Mouse (Mus musculus): ENCODE measurements around the gene Adamts4.
"Not testable (repeated sequence)": the region's sequence is repeated elsewhere in the genome, so short reads cannot be mapped to it uniquely, and the experiment has no call there.

Adamts4 gene

DNA sequence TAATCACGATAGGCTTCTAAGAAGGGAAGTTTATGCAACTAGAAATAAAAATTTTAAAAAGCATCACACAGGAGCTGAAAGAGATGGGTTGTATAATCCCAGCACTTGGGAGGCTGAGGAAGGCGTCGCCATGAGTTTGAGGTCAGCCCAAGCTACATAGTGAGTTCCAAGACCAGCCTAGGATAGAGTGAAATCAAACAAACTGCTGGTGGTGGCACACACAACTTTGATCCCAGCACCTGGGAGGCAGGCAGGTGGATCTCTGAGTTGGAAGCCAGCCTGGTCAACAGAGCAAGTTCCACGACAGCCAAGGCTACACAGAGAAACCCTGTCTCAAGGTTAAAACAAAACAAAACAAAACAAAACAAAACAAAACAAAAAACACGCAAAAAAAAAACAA lies 17.9 kb upstream of the Adamts4 start:
- DNase-seq, result no peak

DNA sequence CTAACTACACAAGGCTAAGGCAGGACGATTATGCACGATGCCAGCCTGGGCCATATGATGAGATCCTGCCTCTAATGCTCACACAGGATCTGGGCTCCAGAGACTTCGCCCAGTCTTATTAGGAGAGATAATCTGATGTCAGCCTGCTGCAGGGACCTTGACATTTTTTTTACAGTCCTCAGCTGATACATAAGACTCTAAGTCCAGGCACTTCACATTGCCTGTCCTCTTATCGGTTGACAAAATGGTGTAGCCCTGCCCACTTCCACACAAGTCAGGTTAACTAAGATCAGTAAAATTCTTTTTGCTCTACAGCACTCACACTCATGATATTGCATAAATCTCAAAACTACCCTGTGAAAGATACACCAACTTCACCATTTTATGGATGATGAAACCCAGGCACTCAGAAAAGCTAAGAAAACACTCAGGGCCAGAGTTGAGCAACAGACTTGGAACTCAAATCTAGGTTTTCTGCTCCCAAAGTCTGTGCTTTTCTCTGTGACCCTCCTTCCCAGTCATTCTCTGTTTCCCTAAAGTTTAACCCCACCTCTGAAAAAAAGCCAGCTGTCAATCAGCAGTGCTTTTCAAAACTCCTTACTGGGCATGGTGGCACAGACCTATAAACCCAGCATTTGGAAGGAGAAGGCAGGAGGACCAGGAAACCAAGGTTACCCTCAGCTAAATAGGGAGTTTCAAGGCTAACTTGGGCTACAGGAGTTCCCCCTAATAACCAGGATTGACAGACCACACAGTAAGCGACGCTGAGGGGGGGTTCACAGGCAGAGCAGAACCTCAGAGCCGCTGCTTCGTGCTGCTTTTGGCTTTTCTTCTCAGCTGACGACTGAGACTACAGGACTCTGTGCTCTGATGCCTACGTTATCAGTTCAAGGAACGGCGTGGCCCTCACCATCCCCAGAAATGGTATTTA lies 17.2 kb upstream of the Adamts4 start:
- DNase-seq, result no peak

DNA sequence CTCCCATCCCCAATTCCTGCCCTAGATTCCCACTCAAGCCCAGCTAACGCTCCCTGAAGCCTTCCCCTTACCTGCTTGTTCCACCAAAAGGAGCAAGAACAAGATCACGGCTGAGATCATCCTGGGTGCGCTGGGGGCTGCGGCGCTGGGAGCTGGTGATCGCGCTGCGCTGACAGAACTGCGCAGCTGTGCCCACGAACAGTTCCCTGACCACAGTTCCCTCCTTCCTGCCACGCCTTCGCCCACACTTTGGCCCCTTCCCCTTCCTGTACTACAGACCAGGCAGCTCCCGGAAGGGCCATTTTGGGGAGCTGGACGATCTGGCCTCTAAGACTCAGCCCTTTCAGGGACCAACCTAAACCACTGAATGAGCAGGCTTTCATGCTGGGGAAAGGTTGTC lies 16.1 kb upstream of the Adamts4 start, which contains the start of gene Fcer1g:
TSS of gene Fcer1g (minus strand) at position 240 of the 400 bp plus-strand sequence.
- DNase-seq, result no peak

DNA sequence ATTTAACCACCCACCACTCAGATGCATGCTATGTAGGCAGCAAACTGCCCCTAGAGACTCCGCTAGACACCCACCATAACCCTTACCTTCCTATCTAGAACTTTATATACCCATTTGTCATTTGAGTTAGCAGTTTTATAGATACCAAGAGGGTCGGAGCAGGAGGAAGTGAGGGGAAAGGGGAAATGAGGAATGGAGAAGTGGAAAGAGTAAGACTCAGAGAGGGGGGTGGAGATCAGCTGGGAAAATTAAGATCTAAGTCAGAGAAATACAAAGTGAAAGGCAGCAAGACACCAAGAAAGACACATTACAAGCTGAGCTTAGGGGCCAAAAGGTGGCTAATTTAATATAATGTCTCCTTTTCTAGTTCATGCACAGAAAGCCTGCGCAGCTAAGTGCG lies 15.7 kb upstream of the Adamts4 start:
- no peak for DNase-seq

DNA sequence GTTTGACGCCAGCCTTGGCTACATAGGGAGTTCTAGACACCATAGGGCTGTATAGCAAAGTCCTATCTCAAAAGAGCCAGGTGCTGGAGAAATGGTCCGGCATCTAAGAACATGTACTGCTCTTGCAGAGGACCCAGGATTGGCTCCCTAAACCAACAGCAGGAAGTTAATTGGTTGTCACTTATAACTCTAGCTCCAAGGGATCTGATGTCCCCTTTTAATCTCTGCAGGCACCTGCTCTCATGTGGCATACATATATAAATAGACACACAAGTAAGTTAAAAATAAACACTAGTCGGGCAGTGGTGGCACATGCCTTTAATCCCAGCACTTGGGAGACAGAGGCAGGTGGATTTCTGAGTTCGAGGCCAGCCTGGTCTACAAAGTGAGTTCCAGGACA lies 14.4 kb upstream of the Adamts4 start:
- no peak for DNase-seq

DNA sequence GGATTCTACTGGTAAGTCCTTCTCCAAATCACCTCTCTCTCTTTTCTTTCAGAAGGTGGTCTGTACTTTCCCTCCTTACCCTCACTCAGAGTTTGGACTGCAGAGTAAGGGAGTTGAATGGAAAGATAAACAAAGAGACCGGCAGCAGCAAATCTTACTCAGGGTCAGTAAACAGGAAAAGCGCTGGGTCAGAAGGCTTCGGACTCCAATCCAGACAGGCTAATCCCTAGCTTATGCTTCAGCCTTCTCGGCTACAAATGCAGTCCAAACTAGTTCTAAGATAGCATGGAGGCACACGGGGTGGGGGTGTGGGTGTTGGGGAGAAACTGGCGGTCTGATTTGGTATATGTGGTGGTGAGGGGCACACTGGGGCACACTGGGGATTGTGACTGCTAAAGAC lies 12.8 kb upstream of the Adamts4 start:
- no peak for DNase-seq

DNA sequence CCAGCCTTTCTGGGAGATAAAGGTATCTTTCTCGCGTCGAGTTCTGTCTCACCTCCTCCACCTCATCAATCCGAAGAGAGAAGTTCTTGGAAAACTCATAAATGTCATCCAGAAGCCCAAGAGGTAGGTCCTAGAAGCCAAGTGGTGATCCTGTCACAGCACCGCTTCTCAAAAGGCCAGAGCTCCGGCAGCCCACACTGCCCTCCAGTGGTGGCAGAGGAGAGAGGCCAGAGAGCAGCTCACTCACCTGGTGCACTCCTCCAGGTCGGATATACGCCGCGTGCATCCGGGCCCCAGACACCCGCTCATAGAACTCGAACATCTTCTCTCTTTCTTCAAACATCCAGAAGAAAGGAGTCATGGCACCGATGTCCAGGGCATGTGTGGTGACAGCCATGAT lies 11.8 kb upstream of the Adamts4 start:
- no peak for DNase-seq

DNA sequence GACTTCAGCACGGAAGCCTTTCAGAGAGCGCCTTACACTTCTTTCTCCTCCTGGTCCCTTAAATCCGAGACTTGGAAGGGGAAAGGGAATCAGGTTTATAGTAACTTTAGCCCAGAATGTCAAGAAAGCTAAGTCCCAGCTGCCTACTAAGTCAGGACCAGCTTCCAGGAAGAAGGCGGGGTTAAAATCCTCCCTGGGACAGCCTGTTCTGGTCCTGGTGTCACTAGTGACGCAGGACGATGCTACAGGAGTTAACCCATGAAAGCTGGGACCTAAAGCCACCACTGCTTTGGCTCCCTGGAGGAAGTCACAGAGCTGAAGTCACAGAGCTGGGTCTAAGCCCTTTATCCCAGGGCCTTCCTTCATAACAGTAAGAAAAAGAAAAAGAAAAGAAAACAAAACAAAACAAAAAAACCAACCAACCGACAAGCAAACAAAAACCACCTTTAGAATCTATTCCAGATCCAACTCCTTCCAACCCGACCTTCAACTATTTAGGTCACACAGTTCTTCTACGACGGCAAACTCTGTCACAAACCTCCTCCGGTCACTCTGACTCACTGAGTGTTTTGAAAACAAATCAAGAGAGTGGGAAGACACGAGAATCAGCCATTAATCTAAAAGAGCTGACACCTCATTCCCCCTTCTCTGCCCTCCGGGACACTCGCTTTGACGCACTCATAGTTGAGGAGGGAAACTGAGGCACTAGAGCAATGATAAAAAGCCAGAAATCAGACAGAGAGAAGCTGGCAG lies 10.1 kb upstream of the Adamts4 start:
- DNase-seq, result no peak

DNA sequence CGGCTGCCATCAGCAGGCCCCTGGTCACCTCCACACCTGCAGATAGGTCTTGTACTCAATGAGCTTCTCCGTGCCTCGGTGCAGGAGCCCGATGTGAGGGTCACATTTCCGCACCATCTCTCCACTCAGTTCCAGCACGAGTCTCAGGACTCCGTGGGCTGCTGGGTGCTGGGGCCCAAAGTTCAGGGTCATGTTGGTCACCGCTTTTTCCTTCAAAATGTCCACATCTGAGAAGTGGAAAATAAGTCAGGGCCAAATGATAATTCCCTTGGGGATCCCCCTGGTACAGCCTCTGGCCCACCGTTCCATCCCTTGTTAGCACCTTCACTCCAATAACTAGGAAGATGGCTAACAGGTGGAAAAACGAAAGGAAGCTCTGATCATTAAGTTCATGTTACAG lies 9.3 kb upstream of the Adamts4 start:
- no peak for DNase-seq

DNA sequence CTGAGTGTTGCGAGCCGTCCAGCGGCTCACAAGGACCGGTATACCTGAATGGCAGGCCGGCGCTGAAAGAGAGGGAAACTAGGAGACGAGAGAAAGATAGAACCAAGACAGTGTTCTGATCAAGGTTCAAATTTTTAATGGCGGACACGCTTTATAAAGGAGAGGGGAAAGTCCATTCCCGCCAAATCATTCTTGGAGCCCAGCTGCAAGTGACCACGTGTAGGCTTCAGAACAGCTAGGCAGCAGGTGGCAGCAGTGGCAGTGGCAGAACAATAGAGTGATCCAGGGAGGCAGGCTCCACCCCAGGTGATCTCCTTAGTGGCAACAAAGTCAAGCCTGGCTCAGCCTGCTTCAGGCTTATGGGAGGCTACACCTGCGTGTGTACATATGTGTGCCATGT lies 8.3 kb upstream of the Adamts4 start:
- not testable (repeated sequence) for DNase-seq

DNA sequence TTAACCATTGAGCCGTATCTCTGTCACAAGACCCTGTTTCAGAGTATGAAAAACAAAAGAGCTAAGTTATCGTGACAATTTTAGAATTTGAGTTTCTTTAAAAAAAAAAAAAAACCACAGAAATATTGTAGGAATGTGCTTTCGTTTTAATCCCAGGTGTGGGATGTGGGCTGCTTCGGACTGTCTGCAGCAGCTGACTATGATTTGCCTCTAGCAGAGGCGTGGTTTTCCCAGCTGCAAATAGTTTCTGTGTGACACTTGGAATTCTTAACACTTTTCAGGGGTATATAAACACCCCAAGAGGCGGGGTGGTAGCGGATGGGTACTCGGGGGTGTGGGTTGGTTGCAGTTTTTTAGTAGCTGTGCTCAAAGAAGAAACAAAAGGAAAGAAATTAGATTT lies 4.9 kb upstream of the Adamts4 start:
- DNase-seq, result no peak

DNA sequence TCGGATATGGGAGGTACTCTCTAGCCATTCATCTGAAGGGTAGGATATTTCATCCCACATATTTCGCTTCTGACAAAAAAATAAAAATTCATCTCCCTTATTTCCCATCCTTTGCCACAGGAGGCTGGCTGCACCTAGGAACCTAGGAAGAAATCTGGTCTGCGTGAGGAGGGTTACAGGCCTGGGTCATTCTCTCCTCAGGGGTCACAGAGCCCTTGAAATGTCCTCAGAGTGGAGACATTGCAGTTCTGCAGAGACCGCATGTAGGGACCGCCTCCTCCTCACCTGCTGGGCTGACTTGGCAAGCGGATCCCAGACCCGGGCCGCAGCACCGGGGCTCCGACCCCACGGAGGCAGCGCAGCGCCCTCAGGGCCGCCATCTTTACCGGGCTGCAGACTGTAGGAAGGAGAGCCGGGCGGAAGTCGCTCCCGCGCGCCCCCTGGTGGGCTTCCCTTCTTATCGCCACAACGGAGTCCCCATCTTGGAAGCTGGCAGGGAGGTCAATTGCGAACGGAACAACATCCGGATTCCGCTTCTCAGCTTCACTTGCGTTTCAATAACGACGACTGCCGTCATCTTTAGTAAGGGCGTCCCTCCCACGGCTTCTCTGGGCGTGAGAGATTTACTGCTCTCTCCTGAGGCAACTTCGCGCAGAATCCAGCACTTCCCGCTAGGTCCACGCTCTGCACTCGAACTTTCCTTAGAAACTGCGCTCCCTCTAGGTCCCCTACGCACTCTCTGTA lies 3.3 kb upstream of the Adamts4 start:
- peak; percentile 98 for DNase-seq

DNA sequence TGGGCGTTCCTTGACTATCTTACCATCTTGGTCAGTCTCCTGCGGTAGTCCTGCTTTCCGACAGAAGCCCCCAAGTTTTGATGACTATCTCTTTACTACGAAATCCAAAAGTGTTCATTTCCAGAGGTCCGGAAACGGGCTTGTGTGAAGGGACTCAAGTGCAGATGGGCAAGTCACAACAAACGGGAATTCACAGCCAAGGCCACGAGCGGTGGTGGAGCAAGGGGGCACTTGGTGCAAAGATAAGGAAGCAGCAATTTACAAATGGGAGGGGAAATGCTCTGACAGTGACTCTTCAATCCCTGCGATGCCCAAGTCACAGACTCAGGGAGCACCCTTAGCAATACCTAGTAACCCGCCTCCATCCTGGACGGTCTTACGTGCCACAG lies 2.8 kb upstream of the Adamts4 start:
- no peak for DNase-seq

DNA sequence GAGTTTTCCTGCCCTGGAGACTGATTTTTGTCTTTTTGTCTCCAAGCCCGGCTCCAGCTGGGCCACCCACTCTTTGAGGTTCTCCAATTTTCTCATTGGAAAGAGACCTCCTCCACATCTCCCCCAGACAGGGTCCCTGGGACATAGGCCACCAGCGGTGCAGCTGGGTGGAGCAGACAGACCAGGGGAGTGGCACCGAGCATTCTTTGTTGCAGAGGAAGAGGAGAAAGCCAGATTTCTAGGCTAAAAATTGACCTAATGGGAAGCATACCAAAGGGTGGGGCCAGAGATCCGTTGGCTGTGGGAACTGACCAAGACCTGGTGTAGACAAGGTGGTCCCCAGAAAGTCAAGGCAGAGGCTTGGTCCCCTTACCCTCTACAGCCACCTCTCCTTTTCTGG lies 2.3 kb upstream of the Adamts4 start:
- DNase-seq, result no peak

DNA sequence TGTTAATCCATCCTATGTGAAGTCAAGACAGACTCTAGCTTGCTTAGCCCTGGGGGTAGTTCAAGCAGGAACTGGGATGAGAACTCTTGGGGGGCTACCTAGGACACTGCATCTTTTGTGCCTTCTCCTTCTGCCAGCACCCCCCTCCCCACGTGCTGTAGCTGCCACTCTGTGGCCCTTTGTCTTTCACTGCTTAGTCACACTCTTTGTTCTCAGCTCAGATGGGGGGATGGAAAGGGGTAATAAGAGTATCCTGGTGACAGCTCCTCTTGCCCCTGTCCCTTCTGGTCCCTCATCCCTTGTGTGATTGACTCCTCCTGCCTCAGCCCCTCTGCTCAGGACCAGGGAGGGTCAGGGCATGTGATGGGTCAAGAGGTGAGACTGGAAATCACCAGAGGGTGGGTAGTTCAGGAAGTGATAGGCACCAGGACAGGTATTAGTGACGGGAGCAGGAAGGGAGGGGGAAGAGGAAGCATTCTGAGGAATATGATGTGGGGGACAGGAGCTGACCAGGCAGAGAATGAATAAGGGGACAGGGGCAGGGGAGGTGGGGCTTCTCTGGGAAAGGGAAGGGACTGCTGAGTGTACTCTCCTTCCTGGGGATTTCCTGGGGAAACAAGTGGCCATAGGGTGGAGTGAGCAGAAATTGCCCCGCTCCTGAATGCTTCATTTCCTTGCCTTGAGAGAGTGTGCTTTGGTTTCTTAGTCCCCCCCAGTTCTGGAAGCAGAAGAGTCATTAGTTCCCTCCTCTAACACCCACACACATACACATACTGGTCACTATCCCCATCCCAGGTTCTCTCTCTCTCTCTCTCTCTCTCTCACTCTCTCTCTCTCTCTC lies 1.6 kb upstream of the Adamts4 start:
- no peak for DNase-seq

DNA sequence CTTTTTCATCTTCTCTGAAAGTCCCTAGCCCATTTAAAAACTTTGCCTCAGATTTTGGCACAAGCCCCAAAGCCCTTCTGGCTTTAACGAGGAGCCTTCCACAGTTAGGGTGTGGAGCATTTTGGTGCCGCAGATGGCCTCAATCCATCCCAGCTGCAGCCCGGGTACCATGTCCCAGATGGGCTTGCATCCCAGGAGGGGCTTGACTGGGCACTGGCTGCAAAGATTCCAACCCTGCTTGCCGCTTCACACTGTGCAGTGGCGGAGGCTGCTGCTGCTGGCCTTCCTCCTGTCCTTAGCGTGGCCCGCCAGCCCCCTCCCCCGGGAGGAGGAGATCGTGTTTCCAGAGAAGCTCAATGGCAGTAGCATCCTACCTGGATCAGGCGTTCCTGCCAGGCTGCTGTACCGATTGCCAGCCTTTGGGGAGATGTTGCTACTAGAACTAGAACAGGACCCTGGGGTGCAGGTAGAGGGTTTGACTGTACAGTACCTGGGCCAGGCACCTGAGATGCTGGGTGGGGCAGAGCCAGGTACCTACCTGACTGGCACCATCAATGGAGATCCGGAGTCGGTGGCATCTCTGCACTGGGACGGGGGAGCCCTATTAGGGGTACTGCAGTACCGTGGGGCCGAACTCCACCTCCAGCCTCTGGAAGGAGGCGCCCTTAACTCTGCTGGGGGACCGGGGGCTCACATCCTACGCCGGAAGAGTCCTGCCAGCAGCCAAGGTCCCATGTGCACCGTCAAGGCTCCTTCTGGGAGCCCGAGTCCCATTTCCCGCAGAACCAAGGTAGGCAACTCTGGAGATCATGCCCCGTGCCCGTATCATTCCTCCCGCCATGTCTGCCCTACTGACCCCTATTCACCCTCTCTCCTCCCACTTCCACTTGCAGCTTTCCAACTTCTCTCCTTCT lies 716 bp downstream of the Adamts4 start, which contains the start of gene Ndufs2:
TSS of gene Ndufs2 (minus strand) at position 709 of the 914 bp plus-strand sequence.
- DNase-seq, result no peak

DNA sequence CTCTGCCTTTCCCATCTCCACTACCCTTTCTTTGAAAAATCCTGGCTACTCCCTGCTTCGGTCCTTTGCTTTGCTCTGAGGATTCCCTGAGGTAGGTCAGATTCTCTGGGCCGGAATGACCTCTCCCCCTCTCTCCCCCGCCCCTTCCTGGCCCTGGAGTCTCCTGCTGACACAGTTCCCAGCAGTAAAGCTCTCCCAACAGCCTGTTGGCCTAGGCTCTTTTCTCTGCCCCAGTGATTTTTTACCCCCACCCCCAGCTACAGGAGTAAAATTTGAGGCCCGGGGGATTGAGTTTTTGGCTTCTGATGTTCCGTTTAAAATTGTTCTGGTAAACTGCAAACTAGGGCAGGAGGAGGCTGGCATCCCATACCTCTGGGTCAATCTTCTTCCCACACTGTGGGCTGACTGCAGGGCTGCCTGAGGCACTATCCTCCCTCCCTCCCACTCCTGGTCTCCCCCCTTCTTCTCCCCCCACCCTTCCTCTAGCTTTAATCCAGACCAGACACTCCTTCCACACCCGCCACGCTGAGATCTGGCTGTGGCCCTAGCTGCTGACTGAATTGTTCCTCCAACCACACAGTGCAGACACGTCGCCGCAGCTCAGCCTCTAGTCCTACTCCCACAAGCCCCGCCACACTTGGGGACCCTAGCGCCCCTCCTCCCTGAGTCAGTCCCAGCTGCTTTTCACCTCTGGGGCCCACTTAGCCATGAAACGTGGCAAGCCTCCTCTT lies 1.5 kb downstream of the Adamts4 start:
- no peak for DNase-seq

DNA sequence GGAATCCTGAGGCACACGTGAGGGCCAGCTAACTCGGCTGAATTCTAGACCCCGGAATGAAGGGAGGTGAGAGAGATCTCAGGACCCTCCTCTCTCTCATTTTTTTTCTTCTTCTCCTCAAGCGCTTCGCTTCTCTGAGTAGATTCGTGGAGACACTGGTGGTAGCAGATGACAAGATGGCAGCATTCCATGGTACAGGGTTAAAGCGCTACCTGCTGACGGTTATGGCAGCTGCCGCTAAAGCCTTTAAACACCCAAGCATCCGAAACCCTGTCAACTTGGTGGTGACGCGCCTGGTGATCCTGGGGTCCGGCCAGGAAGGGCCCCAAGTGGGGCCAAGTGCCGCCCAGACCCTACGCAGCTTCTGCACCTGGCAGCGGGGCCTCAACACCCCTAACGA lies 2.2 kb downstream of the Adamts4 start:
- no peak for DNase-seq

DNA sequence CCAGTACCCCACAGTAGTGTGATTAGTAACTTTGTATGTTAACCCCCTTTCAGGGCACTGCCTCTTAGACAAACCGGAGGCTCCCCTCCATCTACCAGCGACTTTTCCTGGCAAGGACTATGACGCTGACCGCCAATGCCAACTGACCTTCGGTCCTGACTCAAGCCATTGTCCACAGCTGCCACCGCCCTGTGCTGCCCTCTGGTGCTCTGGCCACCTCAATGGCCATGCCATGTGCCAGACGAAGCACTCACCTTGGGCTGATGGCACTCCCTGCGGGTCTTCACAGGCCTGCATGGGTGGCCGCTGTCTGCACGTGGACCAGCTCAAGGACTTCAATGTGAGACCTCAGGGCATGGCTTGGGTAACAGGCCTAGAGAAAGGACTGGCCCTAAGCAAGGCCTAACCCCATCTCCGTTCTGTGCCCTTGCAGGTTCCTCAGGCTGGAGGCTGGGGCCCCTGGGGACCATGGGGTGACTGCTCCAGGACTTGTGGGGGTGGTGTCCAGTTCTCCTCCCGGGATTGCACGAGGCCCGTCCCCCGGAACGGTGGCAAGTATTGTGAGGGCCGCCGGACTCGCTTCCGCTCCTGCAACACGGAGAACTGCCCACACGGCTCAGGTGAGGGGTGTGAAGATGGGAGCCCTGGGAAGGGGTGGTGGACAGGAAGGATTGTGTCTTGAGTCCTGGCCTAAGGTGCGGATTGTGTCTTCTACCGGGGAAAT lies 6.0 kb downstream of the Adamts4 start:
- no peak for DNase-seq
